Mouse (Mus musculus): ENCODE measurements at regions not wholly inside any gene's neighbourhood (a gene's known extent, or its start where the extent isn't known, plus 50 kb on each side); places are given as distances from the start of the nearest gene placed in this dataset.

- no peak overlapping the region for H3K4me2 ChIP-seq (replicated peaks)
- H3K4me3 ChIP-seq = no peak overlapping the region
- no peaks in the 10 kb centered on the region for H3K9me3 ChIP-seq
- no peaks in the 10 kb centered on the region for H3K36me3 ChIP-seq
- no peak for ATAC-seq (ENCODE audit: low FRiP score, low read depth)
- H3K27me3 ChIP-seq (replicated peaks) = no peaks in the 10 kb centered on the region
- H3K9ac ChIP-seq = no peak overlapping the region
- H3K4me1 ChIP-seq = no peaks in the 10 kb centered on the region
- WGBS = 93% methylated on average over 3 of the region's 3 CpGs
- no peak overlapping the region for H3K27ac ChIP-seq
These were observed 147.3 kb downstream of the Dmac1 start for GRCm38 (mm10) chr4:75130757-75131156.

GRCm38 (mm10) chr4:75115887-75116286, 162.2 kb downstream of the Dmac1 start:
- no peak overlapping the region for H3K27ac ChIP-seq
- H3K4me1 ChIP-seq = no peaks in the 10 kb centered on the region
- H3K9ac ChIP-seq = no peak overlapping the region
- H3K4me2 ChIP-seq (replicated peaks) = no peak overlapping the region
- H3K36me3 ChIP-seq = no peaks in the 10 kb centered on the region
- ATAC-seq (ENCODE audit: low FRiP score, low read depth) = no peak
- no peak overlapping the region for H3K4me3 ChIP-seq
- 83% methylated on average over 1 of the region's 1 CpGs for WGBS
- H3K9me3 ChIP-seq = no peaks in the 10 kb centered on the region
- H3K27me3 ChIP-seq (replicated peaks) = no peaks in the 10 kb centered on the region

GRCm38 (mm10) chr4:75115346-75115745, 162.8 kb downstream of the Dmac1 start:
- whole genome bisulfite sequencing = 50% methylated on average over 3 of the region's 3 CpGs
- no peak overlapping the region for H3K9ac ChIP-seq
- no peak overlapping the region for H3K4me2 ChIP-seq (replicated peaks)
- H3K36me3 ChIP-seq = no peaks in the 10 kb centered on the region
- no peak overlapping the region for H3K27ac ChIP-seq
- no peaks in the 10 kb centered on the region for H3K9me3 ChIP-seq
- H3K4me1 ChIP-seq = no peaks in the 10 kb centered on the region
- ATAC-seq (ENCODE audit: low FRiP score, low read depth) = 0 out of 2 replicates have a peak, but pooled peaks have one; percentile 44
- H3K4me3 ChIP-seq = no peak overlapping the region
- no peaks in the 10 kb centered on the region for H3K27me3 ChIP-seq (replicated peaks)

DNA sequence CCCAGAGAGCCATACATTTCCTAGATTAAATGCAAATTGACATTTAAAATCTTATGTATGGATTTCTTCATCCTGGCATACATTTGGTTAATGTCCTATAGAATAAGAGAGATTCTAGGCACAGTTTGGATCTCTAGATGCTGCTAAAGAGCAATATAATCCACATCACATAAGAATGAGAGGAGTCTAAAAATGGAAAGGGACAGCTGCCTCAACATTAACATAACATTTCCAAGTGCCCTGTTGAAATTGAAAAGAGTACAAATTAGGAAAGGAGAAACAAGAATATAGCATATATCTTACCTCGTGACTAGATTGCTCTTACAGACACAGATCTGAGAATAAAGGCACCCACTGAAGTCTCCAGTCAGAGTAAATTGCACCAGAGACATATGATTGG, 212.3 kb downstream of the Dmac1 start:
- Histone ChIP-seq H3K4me3 (no peak overlapping the region), H3K9ac (no peak overlapping the region), H3K27me3 (replicated peaks) (no peaks in the 10 kb centered on the region), H3K4me1 (no peaks in the 10 kb centered on the region), H3K9me3 (no peaks in the 10 kb centered on the region), H3K4me2 (replicated peaks) (no peak overlapping the region), H3K27ac (no peak overlapping the region), H3K36me3 (no peaks in the 10 kb centered on the region)
- WGBS = 74% methylated on average over 1 of the region's 1 CpGs
- ATAC-seq (ENCODE audit: low FRiP score, low read depth) = no peak

DNA sequence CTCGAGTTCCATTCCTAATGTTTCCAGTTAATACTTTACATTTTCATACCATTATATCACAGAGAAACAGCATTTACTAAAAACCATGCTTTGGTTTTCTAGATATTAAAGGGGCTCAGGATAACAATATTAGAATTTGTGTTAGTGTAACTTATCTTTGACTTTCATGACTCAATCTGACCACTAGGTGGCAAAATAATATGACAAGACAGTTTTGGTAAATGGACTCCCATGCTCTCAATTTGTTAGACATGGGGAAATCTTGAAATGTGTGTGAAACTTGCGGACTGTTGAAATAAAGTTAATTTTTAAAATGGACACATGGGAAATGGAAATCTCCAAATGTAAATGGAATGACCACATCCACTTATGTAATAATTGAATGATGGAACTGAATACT, 214.8 kb downstream of the Dmac1 start:
- WGBS = 81% methylated on average over 2 of the region's 2 CpGs
- Histone ChIP-seq H3K27me3 (replicated peaks) (no peaks in the 10 kb centered on the region), H3K36me3 (no peaks in the 10 kb centered on the region), H3K4me1 (no peaks in the 10 kb centered on the region), H3K9ac (no peak overlapping the region), H3K4me2 (replicated peaks) (no peak overlapping the region), H3K4me3 (no peak overlapping the region), H3K27ac (no peak overlapping the region), H3K9me3 (no peaks in the 10 kb centered on the region)
- no peak for ATAC-seq (ENCODE audit: low FRiP score, low read depth)

DNA sequence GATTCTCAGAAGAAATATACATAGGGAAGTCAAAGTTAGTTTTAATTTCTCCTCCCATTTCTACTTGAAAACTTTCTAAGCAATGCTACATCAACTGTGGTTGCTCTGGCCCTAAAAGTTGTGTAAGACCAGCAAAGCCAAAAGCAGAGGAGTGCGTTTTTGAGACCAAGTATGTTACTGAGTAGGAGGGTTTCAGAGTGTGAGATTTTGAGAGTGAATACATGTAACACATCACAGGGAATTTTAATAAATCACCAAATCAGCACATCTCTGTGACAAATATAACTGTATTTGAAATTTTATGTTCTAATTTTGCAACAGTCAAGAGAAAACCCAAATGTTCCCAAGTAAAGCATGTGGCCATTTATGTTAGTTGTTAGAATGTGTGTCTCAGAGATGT, 234.6 kb downstream of the Dmac1 start:
- H3K27me3 ChIP-seq (replicated peaks) = no peaks in the 10 kb centered on the region
- H3K27ac ChIP-seq = no peak overlapping the region
- ATAC-seq (ENCODE audit: low FRiP score, low read depth) = no peak
- 89% methylated on average over 1 of the region's 1 CpGs for WGBS
- no peak overlapping the region for H3K4me3 ChIP-seq
- H3K36me3 ChIP-seq = no peaks in the 10 kb centered on the region
- no peak overlapping the region for H3K4me2 ChIP-seq (replicated peaks)
- no peak overlapping the region for H3K9ac ChIP-seq
- H3K9me3 ChIP-seq = no peaks in the 10 kb centered on the region
- no peaks in the 10 kb centered on the region for H3K4me1 ChIP-seq

DNA sequence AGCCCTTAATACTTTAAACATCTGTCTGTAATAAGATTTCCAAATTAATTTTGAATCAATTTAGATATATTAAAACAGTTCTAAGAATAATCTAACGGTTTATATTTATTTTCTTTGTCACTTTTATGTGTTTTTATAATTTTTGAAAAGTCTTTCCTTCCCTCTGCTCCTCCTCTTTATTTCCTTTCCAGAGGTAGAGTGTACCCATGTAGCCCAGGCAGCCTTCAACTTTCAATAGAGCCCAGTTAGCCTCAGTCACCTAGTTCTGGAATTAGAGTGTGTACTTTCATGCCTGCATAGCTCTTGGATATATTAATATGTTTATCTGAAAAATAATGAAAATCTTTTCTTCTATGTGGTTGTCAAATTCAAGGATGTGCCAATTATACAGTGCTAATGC, 235.5 kb downstream of the Dmac1 start:
- no peaks in the 10 kb centered on the region for H3K27me3 ChIP-seq (replicated peaks)
- H3K4me1 ChIP-seq = no peaks in the 10 kb centered on the region
- H3K9ac ChIP-seq = no peak overlapping the region
- WGBS = 69% methylated on average over 1 of the region's 1 CpGs
- no peak overlapping the region for H3K4me3 ChIP-seq
- H3K9me3 ChIP-seq = no peaks in the 10 kb centered on the region
- ATAC-seq (ENCODE audit: low FRiP score, low read depth) = no peak
- no peak overlapping the region for H3K4me2 ChIP-seq (replicated peaks)
- H3K36me3 ChIP-seq = no peaks in the 10 kb centered on the region
- H3K27ac ChIP-seq = no peak overlapping the region

DNA sequence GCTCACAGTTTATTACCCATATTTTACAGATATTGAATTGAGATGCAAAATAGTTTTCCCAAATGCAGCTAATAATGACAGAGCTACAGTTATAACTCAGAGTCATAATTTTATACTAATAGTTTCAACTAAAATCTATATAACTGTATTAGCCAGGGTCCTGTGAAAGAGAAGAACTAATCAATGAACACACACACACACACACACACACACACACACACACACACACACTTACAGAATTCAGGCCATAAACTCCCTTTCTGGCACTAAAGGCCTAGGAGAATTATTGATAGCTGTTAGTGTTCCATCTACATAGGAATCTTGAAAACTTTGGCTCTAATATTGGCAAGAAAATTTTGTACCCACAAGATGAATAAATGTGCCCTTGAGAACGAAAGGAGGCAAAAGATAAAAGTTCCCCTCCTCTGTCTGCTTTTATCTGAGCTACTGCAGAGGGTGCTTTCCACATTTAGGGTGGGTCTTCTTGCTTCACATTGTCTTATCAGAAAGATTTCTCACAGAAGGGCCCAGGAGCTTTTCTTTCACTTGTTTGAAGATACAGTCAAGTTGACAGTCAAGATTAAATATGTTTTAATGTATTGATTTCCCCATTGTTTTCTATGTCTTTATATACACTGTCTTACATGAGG, 236.1 kb downstream of the Dmac1 start:
- Histone ChIP-seq H3K36me3 (no peaks in the 10 kb centered on the region), H3K9ac (no peak overlapping the region), H3K27me3 (replicated peaks) (no peaks in the 10 kb centered on the region), H3K4me3 (no peak overlapping the region), H3K4me1 (no peaks in the 10 kb centered on the region), H3K27ac (no peak overlapping the region), H3K4me2 (replicated peaks) (no peak overlapping the region), H3K9me3 (no peaks in the 10 kb centered on the region)
- 71% methylated on average over 1 of the region's 1 CpGs for WGBS
- no peak for ATAC-seq (ENCODE audit: low FRiP score, low read depth)
